Mouse (Mus musculus) heart, postnatal 0 days (tissue): ENCODE results near the gene Eif4g3. TPM values are rescaled to one million over a fixed set of nuclear protein-coding genes. Genes with fewer than 3 reads are reported as not detected.
A peak's percentile ranks its signal among the peaks of the same experiment; 100 is the strongest.

Source experiments
- ATAC-seq: fragments of 200-750 bp; cut with Nextera tagmentation; 2 replicates; pipeline ENCODE4 v1.8.0; 2017; ENCODE audit warnings: low read depth, moderate number of reproducible peaks, moderate library complexity; ENCODE audit not compliant: insufficient read depth
- DNase-seq: peaks from one replicate; pipeline ENCODE4 v3.0.0-alpha.2; 2016; ENCODE audit warnings: low spot score
- H3K27ac ChIP-seq: fragments of 300-500 bp; sonication (generic); 2 replicates; pipeline ENCODE4 v1.5.1; 2014; ENCODE audit warnings: low read depth, mild to moderate bottlenecking
- H3K27me3 ChIP-seq: fragments of 300-500 bp; sonication (generic); 2 replicates; pipeline ENCODE4 v1.6.1; 2014; ENCODE audit warnings: low read length, mixed read lengths; ENCODE audit not compliant: control insufficient read depth, insufficient read depth
- H3K36me3 ChIP-seq: fragments of 300-500 bp; sonication (generic); replicated peaks from 2 replicates; pipeline ENCODE4 v1.6.1; 2014; ENCODE audit warnings: low read length, mixed read lengths; ENCODE audit not compliant: control insufficient read depth, insufficient read depth
- H3K4me1 ChIP-seq: fragments of 300-500 bp; sonication (generic); 2 replicates; pipeline ENCODE4 v1.6.1; 2014; ENCODE audit warnings: antibody characterized with exemption; ENCODE audit not compliant: control insufficient read depth, insufficient read depth
- H3K4me2 ChIP-seq: fragments of 300-500 bp; sonication (generic); 2 replicates; pipeline ENCODE4 v1.6.1; 2014; ENCODE audit warnings: low read depth, mild to moderate bottlenecking, low read length, moderate library complexity
- H3K4me3 ChIP-seq: fragments of 300-500 bp; sonication (generic); 2 replicates; pipeline ENCODE4 v1.5.1; 2014; ENCODE audit warnings: low read depth, low read length
- H3K9ac ChIP-seq: fragments of 300-500 bp; sonication (generic); replicated peaks from 2 replicates; pipeline ENCODE4 v1.6.1; 2014; ENCODE audit warnings: low read depth, low read length, mixed read lengths
- H3K9me3 ChIP-seq: fragments of 300-500 bp; sonication (generic); replicated peaks from 2 replicates; pipeline ENCODE4 v1.6.1; 2016; ENCODE audit warnings: low read length; ENCODE audit not compliant: control insufficient read depth
- CTCF ChIP-seq: IDR thresholded peaks from 2 replicates; pipeline ENCODE4 v1.5.1; 2016; ENCODE audit warnings: antibody characterized with exemption, control low read depth, low read depth
- EP300 ChIP-seq: IDR thresholded peaks from 2 replicates; pipeline ENCODE4 v1.6.1; 2016; ENCODE audit warnings: antibody characterized with exemption, low read depth
- WGBS: fragments of 180-500 bp; shearing (Covaris S2); extraction: QIAGEN DNeasy Blood & Tissue Kit; methylation state at CpG from one replicate; pipeline ENCODE4 v1.1.7; 2014; 5-methylcytosine and 5-hydroxymethylcytosine counted together
- polyA plus RNA-seq: library from polyadenylated mRNA; unstranded; fragments of >200 nt; fragmentation: Nextera tagmentation; extraction: Ambion mirVana; gene quantifications from 2 replicates; pipeline ENCODE4 v1.2.1, GENCODE M21; 2015
- total RNA-seq: library from RNA; depleted of rRNA; stranded (reverse); fragments of >200 nt; gene quantifications from 2 replicates; pipeline ENCODE4 v1.2.3, GENCODE M21; 2014; ENCODE audit warnings: low replicate concordance

Eif4g3 gene
- total and polyA plus RNA-seq, 2 experiments from 2014 or later, result 10.7 to 11.1 TPM

DNA sequence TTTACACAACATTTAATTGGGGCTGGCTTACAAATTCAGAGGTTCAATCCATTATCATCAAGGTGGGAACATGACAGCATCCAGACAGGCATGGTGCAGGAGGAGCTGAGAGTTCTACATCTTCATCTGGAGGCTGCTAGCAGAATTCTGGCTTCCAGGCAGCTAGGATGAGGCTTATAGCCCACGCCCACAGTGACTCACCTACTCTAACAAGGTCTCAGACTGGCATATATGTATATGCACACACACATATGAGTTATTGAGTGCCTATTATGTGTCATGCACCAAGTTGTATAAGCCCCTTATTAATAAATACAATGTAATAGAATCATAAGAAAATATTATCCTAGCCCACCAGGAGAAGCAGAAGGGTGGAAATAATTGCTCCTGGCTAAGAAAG lies 10.0 kb upstream of the Eif4g3 start:
- no peak overlapping the region for H3K27ac ChIP-seq
- H3K9ac ChIP-seq, result no peak overlapping the region
- peaks cover 4% of the 10 kb centered on the region; the same call in 1 of the 2 replicates for H3K4me1 ChIP-seq
- WGBS, result 94% methylated on average over 1 of the region's 1 CpGs
- TF ChIP-seq EP300 (no peak), CTCF (no peak)
- no peaks in the 10 kb centered on the region for H3K36me3 ChIP-seq
- ATAC-seq (no peak), DNase-seq (no peak)
- no peak overlapping the region for H3K4me3 ChIP-seq
- no peaks in the 10 kb centered on the region for H3K27me3 ChIP-seq
- H3K4me2 ChIP-seq, result no peak overlapping the region
- H3K9me3 ChIP-seq, result no peaks in the 10 kb centered on the region

DNA sequence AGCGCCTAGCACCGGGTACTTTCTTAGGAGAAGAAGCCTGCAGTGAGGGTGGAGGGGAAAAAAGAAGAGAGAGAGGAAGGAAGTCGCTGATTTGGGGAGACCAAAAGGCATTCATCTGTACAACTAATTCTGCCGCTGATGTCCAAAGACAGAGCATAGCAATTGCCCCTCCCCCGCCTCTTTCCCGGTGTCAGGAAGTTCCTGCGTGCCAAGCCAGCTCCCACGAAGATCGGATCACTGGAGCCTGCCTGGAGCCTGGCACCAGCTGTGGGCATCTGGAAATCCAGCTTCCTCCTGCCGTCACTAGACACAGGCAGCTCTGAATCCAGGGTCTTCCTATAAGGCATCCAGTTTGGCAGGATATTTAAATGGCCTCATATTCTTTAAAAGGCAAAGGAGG lies 8.6 kb upstream of the Eif4g3 start:
- no peak overlapping the region for H3K9ac ChIP-seq
- no peak overlapping the region for H3K4me2 ChIP-seq
- ATAC-seq (no peak), DNase-seq (peak; percentile 26)
- H3K27me3 ChIP-seq, result no peaks in the 10 kb centered on the region
- H3K9me3 ChIP-seq, result no peaks in the 10 kb centered on the region
- peaks cover 4% of the 10 kb centered on the region; the same call in 1 of the 2 replicates for H3K4me1 ChIP-seq
- H3K36me3 ChIP-seq, result no peaks in the 10 kb centered on the region
- TF ChIP-seq EP300, result no peak
- TF ChIP-seq CTCF, result no peak
- H3K4me3 ChIP-seq, result no peak overlapping the region
- H3K27ac ChIP-seq, result no peak overlapping the region
- WGBS, result 31% methylated on average over 10 of the region's 10 CpGs

DNA sequence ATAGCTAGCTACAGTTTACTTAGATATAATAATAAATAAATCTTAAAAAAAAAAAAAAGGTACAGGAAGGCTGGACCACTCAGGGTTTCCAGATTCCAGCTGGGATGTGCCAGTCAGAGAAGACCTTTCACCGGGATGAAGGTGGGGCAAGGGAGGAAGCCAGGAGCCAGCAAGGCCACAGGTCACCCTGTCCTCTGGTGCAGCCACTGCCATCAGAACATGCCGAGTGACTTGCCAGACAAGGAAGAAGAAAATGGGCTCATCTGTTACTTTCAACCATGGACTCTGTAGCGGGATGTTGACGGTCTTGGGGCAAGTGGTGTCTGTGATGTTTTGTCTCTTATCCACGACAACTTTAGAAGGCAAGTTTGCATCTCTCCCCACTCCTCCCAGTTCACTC lies 8.1 kb upstream of the Eif4g3 start:
- no peaks in the 10 kb centered on the region for H3K9me3 ChIP-seq
- DNase-seq (no peak), ATAC-seq (no peak)
- H3K27me3 ChIP-seq, result no peaks in the 10 kb centered on the region
- H3K27ac ChIP-seq, result no peak overlapping the region
- no peak overlapping the region for H3K4me2 ChIP-seq
- no peak overlapping the region for H3K9ac ChIP-seq
- TF ChIP-seq EP300, result no peak
- no peak for TF ChIP-seq CTCF
- H3K36me3 ChIP-seq, result no peaks in the 10 kb centered on the region
- H3K4me3 ChIP-seq, result no peak overlapping the region
- 66% methylated on average over 5 of the region's 5 CpGs for WGBS
- peaks cover 4% of the 10 kb centered on the region; the same call in 1 of the 2 replicates for H3K4me1 ChIP-seq

DNA sequence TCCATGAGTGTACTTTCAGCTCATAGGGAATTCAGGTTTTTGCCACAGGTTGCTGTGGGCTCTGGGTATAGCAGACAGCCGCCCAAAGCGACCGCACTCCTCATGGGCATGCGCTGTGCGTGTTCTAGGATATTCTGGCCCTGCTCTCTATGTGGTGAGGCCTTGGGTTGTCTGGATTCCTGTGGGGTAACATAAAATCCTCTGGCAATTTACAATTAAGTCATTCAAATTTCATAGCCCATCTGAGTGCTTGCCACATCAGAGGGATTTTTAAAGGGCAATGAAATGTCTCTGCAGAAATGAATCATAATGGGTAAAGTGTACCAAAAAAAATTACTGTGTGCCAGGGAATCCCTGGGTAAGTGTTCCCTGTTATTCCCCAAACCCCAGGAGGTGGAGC lies 3.4 kb upstream of the Eif4g3 start:
- WGBS, result 90% methylated on average over 5 of the region's 5 CpGs
- no peaks in the 10 kb centered on the region for H3K27me3 ChIP-seq

DNA sequence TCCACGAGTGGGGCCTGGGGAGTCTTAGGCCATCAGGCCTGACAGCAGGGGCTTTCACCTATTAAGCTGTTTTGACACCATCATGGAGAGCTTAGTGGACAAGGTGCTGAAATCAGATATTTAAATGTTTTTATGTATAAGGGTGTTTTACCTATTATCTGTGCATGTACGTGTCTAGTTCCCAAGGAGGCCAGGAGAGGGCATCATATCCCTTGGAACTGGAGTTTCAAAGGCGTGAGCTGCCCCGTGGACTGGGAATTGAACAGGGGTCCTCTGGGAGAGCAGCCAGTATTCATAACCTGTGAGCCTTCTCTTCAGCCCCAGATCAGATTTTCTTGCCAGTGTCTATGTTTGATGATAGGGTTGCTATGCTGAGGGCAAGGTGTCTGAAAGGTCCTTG lies 2.4 kb upstream of the Eif4g3 start:
- Histone ChIP-seq H3K36me3 (no peaks in the 10 kb centered on the region), H3K4me2 (no peak overlapping the region), H3K9me3 (0 out of 2 replicates have a peak, but pooled peaks cover 3% of the 10 kb centered on the region), H3K27ac (no peak overlapping the region), H3K4me3 (no peak overlapping the region), H3K4me1 (peaks cover 16% of the 10 kb centered on the region), H3K27me3 (no peaks in the 10 kb centered on the region), H3K9ac (no peak overlapping the region)
- no peak for DNase-seq
- TF ChIP-seq EP300, result no peak
- no peak for TF ChIP-seq CTCF
- WGBS, result 83% methylated on average over 4 of the region's 4 CpGs
- no peak for ATAC-seq

More for the DNA sequence above, 3.4 kb upstream of the Eif4g3 start:
- H3K9ac ChIP-seq, result no peak overlapping the region
- 0 out of 2 replicates have a peak, but pooled peaks cover 6% of the 10 kb centered on the region for H3K4me1 ChIP-seq
- H3K4me2 ChIP-seq, result no peak overlapping the region
- 0 out of 2 replicates have a peak, but pooled peaks cover 3% of the 10 kb centered on the region for H3K9me3 ChIP-seq
- H3K36me3 ChIP-seq, result no peaks in the 10 kb centered on the region
- H3K4me3 ChIP-seq, result no peak overlapping the region
- DNase-seq, result no peak
- no peak overlapping the region for H3K27ac ChIP-seq
- ATAC-seq, result no peak
- no peak for TF ChIP-seq CTCF
- TF ChIP-seq EP300, result no peak

DNA sequence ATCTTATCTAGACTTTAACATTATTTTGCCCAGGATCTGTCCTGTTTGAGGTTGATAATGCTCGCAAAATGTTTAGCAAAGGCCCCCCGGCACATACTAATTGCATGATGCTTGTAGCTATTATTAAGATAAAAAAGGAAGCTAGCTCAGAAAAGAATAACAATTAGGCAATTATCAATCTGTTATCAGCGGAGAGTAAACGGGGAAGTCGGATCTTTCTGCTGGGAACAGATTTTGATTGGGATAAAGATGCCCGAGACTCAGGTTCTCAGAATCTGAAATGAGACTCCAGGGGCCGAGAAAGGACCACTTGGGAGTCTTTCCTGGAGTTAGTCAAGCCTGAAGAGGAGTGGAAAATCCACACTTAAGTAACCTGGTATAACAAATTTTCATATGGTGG lies 1.6 kb upstream of the Eif4g3 start:
- no peak overlapping the region for H3K4me2 ChIP-seq
- TF ChIP-seq EP300 (no peak), CTCF (no peak)
- H3K36me3 ChIP-seq, result no peaks in the 10 kb centered on the region; the same call in 1 of the 2 replicates
- no peak overlapping the region for H3K9ac ChIP-seq
- no peaks in the 10 kb centered on the region for H3K27me3 ChIP-seq
- H3K27ac ChIP-seq, result no peak overlapping the region
- DNase-seq (no peak), ATAC-seq (no peak)
- no peak overlapping the region for H3K4me3 ChIP-seq
- peaks cover 24% of the 10 kb centered on the region for H3K4me1 ChIP-seq
- WGBS, result 70% methylated on average over 7 of the region's 7 CpGs
- 0 out of 2 replicates have a peak, but pooled peaks cover 3% of the 10 kb centered on the region for H3K9me3 ChIP-seq
